Mouse (Mus musculus): ENCODE results near the gene Mrpl19.

GRCm38 (mm10) chr6:81956399-81956798 lies 9.4 kb downstream of the Mrpl19 start:
- no peak for TF ChIP-seq ZNF384 (IDR thresholded peaks at IDR 0.05; ENCODE audit: low read depth, low read length)
- TF ChIP-seq CHD2 (IDR thresholded peaks at IDR 0.05; ENCODE audit: low read depth, low read length) = no peak
- no peak for TF ChIP-seq HCFC1 (IDR thresholded peaks at IDR 0.05; ENCODE audit: borderline replicate concordance, insufficient read depth, low read length)
- TF ChIP-seq MAFK (IDR thresholded peaks at IDR 0.05; ENCODE audit: insufficient read depth, low read depth, low read length) = no peak
